Mouse (Mus musculus): ENCODE results near the gene Xrra1. TPM values are rescaled to one million over a fixed set of nuclear protein-coding genes. Genes with fewer than 3 reads are reported as not detected.

Gene Xrra1
- total RNA-seq, 1 experiment from 2014 or later = not detected

DNA sequence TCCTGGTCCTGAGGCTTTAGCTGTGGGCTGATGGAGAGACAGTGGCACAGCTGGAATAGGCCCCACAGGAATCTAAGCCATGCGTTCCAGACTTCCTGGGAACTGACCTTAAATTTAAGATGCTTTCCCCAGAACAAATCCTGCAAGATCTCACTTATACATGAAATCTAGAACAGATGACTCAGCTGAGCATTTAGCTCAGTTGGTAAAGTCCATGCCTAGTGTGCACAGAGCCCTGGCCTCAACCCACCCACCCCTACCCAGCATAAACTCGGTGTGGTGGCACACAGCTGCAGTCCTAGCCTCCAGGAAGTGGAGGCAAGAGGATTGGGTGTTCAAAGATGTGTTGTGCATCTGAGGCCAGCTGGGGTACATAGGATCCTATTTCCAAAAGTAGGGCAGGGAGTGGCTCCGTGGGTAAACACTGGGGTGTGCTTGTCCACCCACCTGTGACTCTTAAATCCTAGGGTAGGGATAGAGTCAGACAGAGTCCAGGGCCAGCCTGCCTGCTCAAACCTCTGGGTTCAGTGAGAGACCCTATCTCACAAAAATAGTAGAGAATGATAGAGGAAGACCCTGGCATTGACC, 31.3 kb downstream of the Xrra1 start:
- ATAC-seq (ENCODE audit: extremely low read depth, insufficient number of reproducible peaks, low FRiP score, poor library complexity, severe bottlenecking) = no peak

DNA sequence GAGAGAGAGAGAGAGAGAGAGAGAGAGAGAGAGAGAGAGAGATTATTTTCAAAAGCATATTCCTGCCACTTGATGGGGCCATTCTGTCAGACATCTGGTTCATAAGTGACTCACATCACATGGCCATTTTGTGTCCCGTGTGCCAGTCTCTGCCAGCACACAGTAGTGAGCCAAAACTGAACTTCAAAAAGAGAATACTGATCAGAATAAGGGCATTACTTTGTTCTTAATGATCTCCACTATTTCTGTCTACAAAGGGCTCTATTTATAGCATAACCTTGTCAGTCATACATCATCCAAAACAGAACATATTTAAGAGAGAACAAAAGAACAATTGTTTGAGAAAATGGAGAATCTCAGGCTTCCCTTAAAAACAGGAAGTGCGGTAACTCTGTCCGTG, 32.6 kb downstream of the Xrra1 start:
- no peak for ATAC-seq (ENCODE audit: extremely low read depth, insufficient number of reproducible peaks, low FRiP score, poor library complexity, severe bottlenecking)

DNA sequence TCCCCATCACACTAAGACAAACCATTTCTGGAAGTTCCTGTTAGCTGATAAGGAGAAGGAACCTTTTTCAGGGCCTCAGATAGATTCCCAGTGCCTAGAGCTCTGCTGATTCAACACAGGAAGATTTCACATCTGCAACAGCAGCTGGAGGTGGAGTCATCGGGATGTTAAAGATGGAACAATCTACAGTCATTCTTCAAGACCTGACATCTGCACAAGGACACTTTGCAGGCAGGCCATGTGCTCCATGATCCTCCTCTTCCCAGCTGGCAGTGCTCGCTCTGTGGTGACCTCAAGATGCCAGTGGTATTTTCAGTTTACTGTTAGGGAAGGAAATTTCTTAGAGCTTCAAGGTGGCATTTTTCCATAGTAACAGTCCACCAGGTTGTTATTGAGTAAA, 33.4 kb downstream of the Xrra1 start:
- ATAC-seq (ENCODE audit: extremely low read depth, insufficient number of reproducible peaks, low FRiP score, poor library complexity, severe bottlenecking) = no peak

DNA sequence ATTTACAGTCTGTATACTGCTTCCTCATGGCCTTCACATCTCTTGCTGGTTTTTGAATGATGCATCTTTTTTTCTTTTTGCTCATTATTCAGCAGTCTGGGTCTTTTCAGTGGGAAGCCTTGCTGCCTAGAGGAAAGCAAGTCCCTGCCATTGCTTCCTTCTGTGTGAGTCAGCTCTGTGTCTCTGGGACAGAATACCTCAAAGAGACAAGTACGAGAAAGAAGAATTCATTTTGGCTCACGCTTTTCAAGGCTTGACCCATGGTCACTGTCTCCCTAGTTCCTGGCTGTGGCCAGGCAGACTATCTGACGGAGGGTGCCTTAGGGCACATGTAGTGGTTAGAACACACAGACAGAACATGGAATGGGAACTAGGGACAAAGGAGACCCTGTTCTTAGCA, 35.1 kb downstream of the Xrra1 start:
- no peak for ATAC-seq (ENCODE audit: extremely low read depth, insufficient number of reproducible peaks, low FRiP score, poor library complexity, severe bottlenecking)

DNA sequence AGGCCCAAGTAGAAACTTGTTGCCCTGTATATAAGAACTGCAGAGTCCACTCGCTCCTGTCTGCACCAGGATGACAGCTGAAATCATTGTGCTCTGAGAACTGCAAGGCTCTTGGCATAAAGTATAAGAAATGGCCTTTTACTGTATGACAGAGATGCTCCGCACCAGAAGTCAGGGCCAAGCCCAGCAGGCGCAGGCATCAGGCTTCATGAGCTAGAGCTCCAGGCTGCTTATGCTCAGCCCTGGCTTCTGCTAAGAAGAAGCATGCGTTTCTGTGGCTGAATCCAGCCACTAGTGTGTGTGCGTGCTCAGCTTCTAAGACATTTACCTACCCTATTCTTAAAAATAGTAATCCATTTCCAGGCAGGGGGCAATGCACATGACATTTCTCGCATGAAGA, 35.6 kb downstream of the Xrra1 start:
- ATAC-seq (ENCODE audit: extremely low read depth, insufficient number of reproducible peaks, low FRiP score, poor library complexity, severe bottlenecking) = no peak

DNA sequence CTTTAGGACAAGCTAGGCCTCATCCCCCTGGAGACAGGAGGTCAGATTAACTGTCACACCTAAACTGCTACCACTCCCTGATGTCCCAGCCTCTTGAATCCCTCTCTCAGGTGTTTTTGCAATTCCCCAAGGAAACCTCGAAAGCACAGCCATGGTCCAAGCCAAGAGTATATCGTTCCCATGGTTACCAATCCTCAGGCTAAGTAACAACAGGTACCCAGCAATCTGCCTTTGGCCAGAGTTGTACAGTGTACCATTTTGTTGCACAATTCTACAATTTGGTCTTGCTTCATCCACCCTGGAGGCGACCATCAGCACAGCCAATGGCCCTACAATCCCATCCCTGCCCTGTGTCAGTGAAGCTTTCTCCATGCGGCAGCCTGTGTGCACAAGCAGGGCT, 38.0 kb downstream of the Xrra1 start:
- no peak for ATAC-seq (ENCODE audit: extremely low read depth, insufficient number of reproducible peaks, low FRiP score, poor library complexity, severe bottlenecking)

DNA sequence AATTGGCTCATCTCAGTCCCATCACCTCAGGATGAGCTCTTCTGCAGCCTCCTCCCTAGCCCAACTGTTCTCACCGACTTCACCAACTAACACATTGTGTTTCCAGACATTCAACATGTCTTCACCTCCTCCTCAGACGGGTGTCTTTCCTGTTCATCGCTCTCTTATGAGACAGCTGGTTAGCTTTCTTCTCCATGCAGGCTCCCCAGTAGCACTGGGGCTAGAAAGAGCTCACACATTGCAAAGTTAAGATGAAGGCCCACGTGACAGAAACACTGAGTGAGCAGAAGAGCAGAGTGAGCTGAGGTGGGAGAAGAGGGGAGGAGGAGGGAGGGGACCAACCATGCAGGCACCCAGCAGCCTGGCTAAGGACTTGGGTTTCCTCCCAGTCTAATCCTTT, 43.3 kb downstream of the Xrra1 start:
- no peak for ATAC-seq (ENCODE audit: extremely low read depth, insufficient number of reproducible peaks, low FRiP score, poor library complexity, severe bottlenecking)

DNA sequence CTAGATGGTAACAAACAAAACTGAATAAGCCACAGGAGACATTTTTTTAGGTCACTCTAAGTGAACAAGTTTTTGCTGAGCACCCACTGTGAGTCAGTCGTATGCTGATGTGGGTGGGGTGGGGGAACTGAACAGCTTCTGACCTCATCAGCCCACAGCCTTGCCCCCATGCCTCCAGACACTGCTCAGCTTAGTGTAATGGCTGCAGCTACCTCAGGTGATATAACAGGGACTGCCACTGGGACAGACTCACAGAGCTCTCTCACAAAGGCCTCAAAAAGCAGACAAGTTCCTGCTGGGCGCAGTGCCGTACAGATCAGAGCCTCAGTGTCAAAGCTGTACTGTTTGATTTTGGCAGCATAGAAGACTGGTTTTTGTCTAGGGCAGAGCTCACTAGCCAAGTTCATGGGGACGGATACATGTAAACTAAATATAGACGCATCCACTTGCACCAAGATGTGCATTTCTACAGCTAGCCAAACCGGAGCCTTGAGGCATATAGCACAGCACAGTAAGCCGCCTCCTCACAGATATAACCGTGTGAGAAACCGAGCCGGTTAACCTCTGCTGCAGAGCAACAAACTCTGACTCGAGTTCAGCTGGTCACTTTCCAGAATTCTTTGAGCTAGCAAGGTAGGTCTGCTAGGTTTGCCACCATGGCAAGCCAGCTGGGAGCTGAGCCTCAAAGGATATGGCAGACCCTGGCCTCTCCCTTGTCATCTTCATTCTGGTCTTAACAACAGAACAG, 44.2 kb downstream of the Xrra1 start:
- no peak for ATAC-seq (ENCODE audit: extremely low read depth, insufficient number of reproducible peaks, low FRiP score, poor library complexity, severe bottlenecking)

DNA sequence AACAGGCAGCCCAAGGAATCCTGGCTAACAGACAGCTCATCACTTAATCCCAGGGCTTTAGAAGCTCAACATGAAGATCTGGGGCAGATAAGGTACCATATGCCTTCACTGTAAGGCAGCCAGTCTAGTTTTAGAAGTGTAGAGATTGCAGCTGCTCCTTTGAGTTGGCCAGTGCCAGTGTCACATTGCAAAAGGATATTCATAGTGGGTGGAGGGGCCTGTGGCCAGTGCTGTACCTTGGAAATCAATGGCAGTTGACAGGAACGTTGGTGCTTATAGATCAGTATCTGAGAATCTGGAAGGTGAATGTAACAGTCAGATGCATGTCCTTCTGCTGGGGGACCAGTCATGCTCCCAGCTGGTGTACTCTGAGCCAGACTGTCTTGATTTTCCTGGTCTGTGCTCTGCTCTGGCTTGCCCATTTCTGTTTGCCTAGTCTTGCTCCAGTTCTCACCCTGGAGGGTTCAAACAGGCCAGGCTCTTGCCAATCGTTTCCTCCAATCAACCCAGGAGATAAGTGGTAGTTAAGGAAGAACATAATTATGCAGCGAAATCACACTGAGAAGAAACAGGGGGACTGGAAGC, 45.6 kb downstream of the Xrra1 start:
- ATAC-seq (ENCODE audit: extremely low read depth, insufficient number of reproducible peaks, low FRiP score, poor library complexity, severe bottlenecking) = no peak

DNA sequence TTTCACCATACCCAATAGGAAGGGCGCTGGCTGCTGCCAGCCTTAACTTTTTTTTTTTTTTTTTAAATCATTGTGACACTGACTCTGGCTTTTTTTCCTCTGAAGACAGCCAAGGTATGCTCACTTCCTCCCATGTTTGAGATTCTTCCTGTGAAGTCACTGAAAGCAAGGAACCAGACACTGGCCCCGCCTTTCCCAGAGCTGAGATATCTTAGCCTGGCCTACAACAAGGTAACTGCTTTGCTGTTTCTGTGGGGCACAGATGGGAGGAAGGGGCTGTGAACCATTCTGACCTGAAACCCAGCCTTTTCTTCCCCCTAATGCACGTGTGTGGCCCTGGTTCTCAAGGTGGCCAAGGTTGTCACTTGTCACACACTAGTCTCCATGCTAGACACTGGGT, 47.4 kb downstream of the Xrra1 start:
- no peak for ATAC-seq (ENCODE audit: extremely low read depth, insufficient number of reproducible peaks, low FRiP score, poor library complexity, severe bottlenecking)

DNA sequence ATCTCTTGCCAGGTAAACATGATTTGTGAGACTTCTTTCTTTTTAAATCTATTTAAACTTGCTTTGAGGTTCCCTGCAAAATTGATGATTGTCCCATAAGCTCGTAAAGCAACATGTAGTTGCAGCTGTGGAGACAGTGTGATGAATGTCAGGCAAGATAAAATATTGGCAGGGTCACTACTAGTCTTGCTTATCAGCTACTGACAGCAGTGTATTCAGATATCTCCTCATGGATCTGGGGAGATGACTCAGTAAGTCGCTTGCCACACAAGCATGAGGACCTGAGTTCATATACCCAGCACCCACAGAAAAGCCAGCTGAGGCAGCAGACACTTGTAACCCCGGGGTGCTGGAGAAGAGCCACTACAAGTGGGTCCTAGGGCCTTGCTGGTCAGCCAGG, 48.5 kb downstream of the Xrra1 start:
- no peak for ATAC-seq (ENCODE audit: extremely low read depth, insufficient number of reproducible peaks, low FRiP score, poor library complexity, severe bottlenecking)

DNA sequence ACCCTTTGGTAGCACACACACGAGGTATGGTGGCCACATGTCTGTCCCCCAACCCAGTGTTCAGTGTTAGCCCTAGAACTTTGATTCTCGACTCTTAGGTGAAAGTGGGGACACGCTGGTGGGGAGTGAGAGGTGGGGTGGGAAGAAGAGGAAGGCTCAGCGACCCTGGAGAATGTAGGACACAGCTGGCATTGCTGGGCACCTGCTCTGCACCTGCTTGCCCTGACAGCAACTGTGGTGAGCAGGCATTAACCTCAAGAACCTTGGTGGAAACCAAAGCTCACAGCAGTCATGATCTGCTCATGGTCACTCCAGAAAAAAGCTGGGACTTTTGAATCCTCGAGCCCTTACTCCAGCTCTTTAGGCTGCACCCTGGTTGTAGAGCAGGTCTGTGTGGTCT, 52.1 kb downstream of the Xrra1 start:
- ATAC-seq (ENCODE audit: extremely low read depth, insufficient number of reproducible peaks, low FRiP score, poor library complexity, severe bottlenecking) = no peak

DNA sequence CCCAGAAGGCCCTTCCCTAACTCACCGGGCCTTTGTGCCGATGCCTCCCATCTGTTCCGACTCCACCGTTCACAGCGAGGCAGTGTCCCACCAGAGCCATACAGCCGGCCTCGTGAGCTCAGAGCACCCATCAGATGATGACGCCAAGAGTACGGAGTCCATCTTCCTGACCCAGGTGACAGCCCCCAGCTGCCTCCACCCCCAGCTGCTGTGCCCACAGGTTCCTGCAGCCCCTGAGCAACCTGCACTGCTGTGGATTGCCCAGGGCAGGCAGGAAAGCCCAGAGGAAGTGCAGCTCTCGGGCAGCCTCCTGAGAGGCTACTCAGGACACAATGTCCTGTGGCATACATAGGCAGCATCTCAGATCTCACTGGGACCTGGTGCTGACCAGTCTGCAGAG, 55.4 kb downstream of the Xrra1 start:
- no peak for ATAC-seq (ENCODE audit: extremely low read depth, insufficient number of reproducible peaks, low FRiP score, poor library complexity, severe bottlenecking)

DNA sequence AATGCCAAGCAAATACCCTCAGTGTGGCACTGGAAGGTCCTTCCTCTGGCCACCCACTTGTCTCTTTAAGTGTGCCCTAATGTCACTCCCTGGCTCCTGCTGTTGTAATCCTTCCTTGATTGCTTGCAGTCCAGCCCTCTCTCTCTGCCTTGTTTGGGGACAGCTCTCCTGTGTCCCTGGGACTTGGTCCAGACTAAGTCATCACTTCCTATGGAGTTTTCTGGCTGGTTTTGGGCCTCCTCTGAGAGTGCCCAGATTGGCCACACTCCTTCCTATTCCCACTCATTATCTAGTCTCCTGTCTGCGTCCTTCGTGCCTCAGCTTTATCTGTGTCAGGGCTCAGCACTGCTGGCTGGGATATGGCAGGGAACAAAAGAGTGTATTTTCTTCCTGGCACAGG, 56.6 kb downstream of the Xrra1 start:
- no peak for ATAC-seq (ENCODE audit: extremely low read depth, insufficient number of reproducible peaks, low FRiP score, poor library complexity, severe bottlenecking)

DNA sequence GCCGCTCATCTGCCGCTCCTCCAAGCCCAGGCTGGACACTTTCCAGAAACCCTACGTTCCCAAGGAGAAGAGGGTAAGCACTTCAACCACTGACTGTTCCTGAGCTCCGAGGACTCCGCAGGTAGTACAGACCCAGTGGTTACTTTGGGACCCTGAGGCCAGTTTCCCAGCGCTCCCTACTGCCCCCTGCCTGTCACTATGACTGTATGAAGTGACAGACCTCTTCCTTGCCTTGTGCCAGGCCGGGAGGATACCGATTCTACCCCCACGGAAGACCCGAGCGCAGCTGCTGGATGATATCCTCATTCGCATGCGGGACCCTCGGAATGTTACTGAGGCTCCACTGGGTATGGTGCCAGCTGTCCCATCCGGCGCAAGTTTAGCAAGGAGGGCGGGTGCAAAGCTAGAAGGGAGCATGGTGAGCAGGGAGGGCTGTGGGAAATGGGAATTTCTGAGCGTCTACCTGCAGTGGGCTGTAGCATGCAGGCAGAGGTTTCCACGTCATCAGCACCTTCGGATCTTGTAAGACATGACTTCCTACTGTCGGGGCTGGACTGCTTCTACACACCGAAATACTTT, 57.9 kb downstream of the Xrra1 start:
- no peak for ATAC-seq (ENCODE audit: extremely low read depth, insufficient number of reproducible peaks, low FRiP score, poor library complexity, severe bottlenecking)

DNA sequence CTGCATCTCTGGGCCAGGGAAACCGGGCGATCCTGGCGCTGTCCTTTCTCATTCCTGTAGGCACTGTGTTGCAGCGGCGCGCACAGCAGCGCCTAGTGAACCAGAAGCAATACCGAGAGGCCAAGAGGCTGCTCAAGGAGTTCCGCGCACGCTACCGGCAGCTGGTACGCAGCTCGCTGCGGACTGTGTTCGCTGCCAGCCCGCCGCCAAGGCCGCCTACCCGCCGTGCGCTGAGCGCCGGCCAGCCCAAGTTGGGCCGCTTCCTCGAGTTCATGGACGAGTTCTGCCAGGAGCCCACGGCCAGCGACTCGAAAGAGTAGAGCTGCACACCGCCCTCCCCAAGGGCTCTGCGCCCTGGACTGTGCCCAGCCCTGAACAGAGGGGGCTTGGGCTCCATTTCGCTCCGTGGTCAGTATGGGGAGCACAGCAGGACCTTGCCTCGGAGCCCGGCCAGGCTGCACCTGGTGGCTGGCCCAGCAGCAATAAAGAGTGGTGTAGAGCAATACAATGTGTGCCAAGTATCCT, 58.5 kb downstream of the Xrra1 start:
- no peak for ATAC-seq (ENCODE audit: extremely low read depth, insufficient number of reproducible peaks, low FRiP score, poor library complexity, severe bottlenecking)

DNA sequence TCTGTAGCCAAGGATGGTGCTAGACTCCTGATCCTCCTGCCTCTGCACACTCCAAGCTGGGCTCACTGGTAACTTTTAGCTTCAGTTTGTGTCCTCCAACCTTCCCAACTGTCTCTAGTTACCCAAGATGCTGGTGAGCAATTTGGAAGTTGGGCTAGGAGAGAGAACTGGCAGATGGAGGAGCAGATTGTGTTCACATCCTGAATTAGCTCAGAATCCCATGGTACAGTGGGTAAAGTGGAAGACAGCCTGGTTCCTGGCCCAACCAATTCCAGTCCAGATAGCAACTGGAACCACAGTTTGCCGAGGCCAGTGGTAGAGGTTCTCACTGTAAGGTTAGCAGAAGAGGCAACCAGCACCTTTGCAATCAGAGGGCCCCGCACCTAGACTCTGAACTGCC, 60.2 kb downstream of the Xrra1 start:
- no peak for ATAC-seq (ENCODE audit: extremely low read depth, insufficient number of reproducible peaks, low FRiP score, poor library complexity, severe bottlenecking)

DNA sequence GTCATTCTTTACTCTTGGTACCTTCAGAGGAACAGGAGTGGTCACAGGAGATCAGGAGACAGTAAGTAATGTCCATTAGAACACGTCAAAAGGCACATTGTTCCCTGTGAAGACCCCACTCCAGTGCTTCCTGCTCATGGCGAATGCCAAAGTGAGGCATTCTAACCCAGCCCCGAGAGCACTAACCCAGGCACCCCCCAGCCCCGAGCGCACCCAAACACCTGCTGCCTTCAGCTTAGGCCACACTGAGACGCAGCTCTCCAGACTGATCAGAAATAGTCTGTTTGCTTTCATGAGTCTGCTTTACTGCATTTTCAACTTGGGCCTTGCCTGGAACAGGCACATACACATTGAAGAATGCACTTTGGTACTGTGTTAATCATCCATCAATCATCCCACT, 61.1 kb downstream of the Xrra1 start:
- ATAC-seq (ENCODE audit: extremely low read depth, insufficient number of reproducible peaks, low FRiP score, poor library complexity, severe bottlenecking) = no peak

DNA sequence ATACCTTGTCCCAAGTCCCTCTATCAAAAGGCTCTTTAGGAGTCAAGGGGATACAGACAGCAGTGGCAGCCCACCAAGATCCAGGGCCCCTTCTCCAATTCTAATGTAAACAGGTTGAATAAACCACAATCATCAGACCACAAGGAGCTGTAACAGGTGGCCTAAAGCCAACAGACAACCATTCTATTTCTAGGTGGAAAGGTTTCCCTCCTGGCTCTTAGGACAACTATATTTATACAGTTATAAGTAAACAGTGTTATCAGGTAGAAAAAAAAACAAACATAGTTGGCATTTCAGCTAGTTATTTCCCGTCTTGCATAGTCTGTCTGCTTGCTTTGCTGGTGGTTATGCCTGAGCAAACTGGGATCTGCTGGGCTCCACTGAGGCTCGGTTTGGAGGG, 61.5 kb downstream of the Xrra1 start:
- no peak for ATAC-seq (ENCODE audit: extremely low read depth, insufficient number of reproducible peaks, low FRiP score, poor library complexity, severe bottlenecking)

Data from neutrophil, adult 5-6 weeks (primary cell).